Mouse (Mus musculus) myocyte (in vitro differentiated cells): ENCODE results near the gene Susd6.

Experiments used
- CEBPB ChIP-seq: IDR thresholded peaks from 2 replicates; pipeline ENCODE4 v1.6.1; 2011; ENCODE audit warnings: mild to moderate bottlenecking, moderate library complexity; ENCODE audit not compliant: poor library complexity, insufficient read depth, severe bottlenecking
- E2F4 ChIP-seq: IDR thresholded peaks from one replicate; pipeline ENCODE4 v1.6.1; 2011; ENCODE audit warnings: mild to moderate bottlenecking, control low read depth, moderate library complexity; ENCODE audit not compliant: insufficient read depth
- MAX ChIP-seq: IDR thresholded peaks from one replicate; pipeline ENCODE4 v1.6.1; 2011; ENCODE audit warnings: low read depth, mild to moderate bottlenecking, control low read depth
- MYOD1 ChIP-seq, 3 experiments: IDR thresholded peaks; one replicate each; pipeline ENCODE4 v1.6.1; 2011; ENCODE audit warnings: control low read depth in 2 of 3, low read depth in 2 of 3, mild to moderate bottlenecking in 2 of 3, moderate library complexity in 1 of 3; ENCODE audit not compliant: insufficient read length in 2 of 3, control insufficient read depth in 1 of 3
- MYOG ChIP-seq, 3 experiments: IDR thresholded peaks; one replicate each; pipeline ENCODE4 v1.6.1; 2011; ENCODE audit warnings: control low read depth in 2 of 3, low read depth in 2 of 3, mild to moderate bottlenecking in 2 of 3; ENCODE audit not compliant: insufficient read length in 2 of 3, control insufficient read depth in 1 of 3, insufficient read depth in 1 of 3
- POLR2A ChIP-seq: IDR thresholded peaks from one replicate; pipeline ENCODE4 v1.6.1; 2011; ENCODE audit warnings: low read depth, mild to moderate bottlenecking, control low read depth, moderate library complexity; ENCODE audit not compliant: insufficient read length
- POLR2AphosphoS2 ChIP-seq: IDR thresholded peaks from one replicate; pipeline ENCODE4 v1.6.1; 2011; ENCODE audit warnings: low read depth, control low read depth; ENCODE audit not compliant: insufficient read length
- REST ChIP-seq: IDR thresholded peaks from one replicate; pipeline ENCODE4 v1.6.1; 2011; ENCODE audit warnings: mild to moderate bottlenecking, control low read depth, moderate library complexity; ENCODE audit not compliant: insufficient read depth, insufficient read length
- SRF ChIP-seq: IDR thresholded peaks from one replicate; pipeline ENCODE4 v1.6.1; 2011; ENCODE audit warnings: low read depth; ENCODE audit not compliant: control insufficient read depth, insufficient read length
- TCF12 ChIP-seq: IDR thresholded peaks from one replicate; pipeline ENCODE4 v1.6.1; 2011; ENCODE audit warnings: mild to moderate bottlenecking, control low read depth; ENCODE audit not compliant: poor library complexity, insufficient read depth, severe bottlenecking
- USF1 ChIP-seq: IDR thresholded peaks from one replicate; pipeline ENCODE4 v1.6.1; 2011; ENCODE audit warnings: low read depth, mild to moderate bottlenecking, control low read depth, moderate library complexity

GRCm38 (mm10) chr12:80858307-80858706 lies 68.0 kb downstream of the Susd6 start:
- TF ChIP-seq SRF (no peak), POLR2A (no peak), TCF12 (peak; percentile 77), POLR2AphosphoS2 (no peak), MYOD1 (IDR thresholded peaks at IDR 0.05; ENCODE audit: control insufficient read depth in 1 of 3, insufficient read length in 2 of 3, low read depth in 2 of 3) (peak in 2 of 3 experiments; percentile 75 to 80), E2F4 (no peak), USF1 (no peak), MYOG (IDR thresholded peaks at IDR 0.05; ENCODE audit: control insufficient read depth in 1 of 3, insufficient read depth in 1 of 3, insufficient read length in 2 of 3, low read depth in 2 of 3) (peak; percentile 55 to 87 (median 55)), CEBPB (no peak), MAX (no peak), REST (no peak)
